Mouse (Mus musculus): Measurements from ENCODE around the gene Kcnf1. TPM values are rescaled to one million over a fixed set of nuclear protein-coding genes. Genes with fewer than 3 reads are reported as not detected.

Kcnf1 gene
- polyA plus RNA-seq (2016; fragmentation: Nextera tagmentation; extraction: Ambion mirVana), result 0.33 and 0.71 TPM in 2 replicates

DNA sequence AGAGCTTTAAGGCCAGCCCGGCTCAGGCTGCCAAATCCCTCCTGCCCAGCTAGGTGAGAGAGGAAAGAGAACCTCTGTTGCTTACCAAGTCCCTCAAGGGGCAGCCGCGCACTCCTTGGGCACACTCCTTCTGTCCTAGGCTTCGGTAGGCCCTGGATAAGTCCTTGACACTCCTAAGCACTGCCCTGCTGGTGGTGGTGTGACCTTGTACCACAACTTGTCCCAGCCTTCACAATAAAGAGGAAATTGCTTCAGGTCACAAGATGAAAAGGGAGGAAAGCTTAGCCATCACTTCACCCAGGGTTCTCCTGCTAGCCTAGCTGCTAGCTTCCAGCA is at the start of gene Kcnf1:
Gene Kcnf1 (minus strand): TSS at position 132 of the 336 bp plus-strand sequence.
- WGBS, result 13% methylated on average over 4 of the region's 4 CpGs
- no peak for DNase-seq (ENCODE audit: low spot score)
- Histone ChIP-seq H3K4me3 (peak within 1 kb of the TSS; percentile 63), H3K27me3 (ENCODE audit: low read depth, poor library complexity, severe bottlenecking) (peaks cover 55% of the 10 kb centered on the region), H3K4me1 (peaks cover 19% of the 10 kb centered on the region), H3K36me3 (no peaks in the 10 kb centered on the region), H3K9me3 (replicated peaks) (no peaks in the 10 kb centered on the region), H3K27ac (replicated peaks) (peak within 1 kb of the TSS; percentile 67)

DNA sequence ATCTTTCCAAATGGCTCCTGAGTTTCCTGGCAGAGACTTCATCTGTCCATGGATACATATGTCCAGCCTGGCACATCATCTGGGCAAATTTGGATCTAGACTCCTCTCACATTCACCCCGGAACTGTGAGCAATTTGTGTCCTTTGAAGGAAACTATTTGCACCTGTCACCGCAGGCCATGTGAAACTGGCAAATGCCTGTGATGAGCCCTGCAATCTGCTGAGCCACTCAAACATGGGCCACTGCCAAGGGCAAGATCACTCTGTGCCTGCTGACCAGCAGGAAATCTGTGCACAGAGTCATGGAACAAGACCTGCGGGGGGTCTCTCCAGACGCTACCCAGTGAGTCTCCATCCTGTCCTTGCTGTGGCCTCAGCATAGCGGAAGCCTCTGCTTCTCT is 48.3 kb upstream of the Kcnf1 start:
- Histone ChIP-seq H3K36me3 (no peaks in the 10 kb centered on the region), H3K4me3 (no peak overlapping the region), H3K4me1 (no peaks in the 10 kb centered on the region), H3K9me3 (replicated peaks) (no peaks in the 10 kb centered on the region), H3K27me3 (ENCODE audit: low read depth, poor library complexity, severe bottlenecking) (no peaks in the 10 kb centered on the region), H3K27ac (replicated peaks) (no peak overlapping the region)
- DNase-seq (ENCODE audit: low spot score), result no peak
- 84% methylated on average over 5 of the region's 5 CpGs for WGBS

DNA sequence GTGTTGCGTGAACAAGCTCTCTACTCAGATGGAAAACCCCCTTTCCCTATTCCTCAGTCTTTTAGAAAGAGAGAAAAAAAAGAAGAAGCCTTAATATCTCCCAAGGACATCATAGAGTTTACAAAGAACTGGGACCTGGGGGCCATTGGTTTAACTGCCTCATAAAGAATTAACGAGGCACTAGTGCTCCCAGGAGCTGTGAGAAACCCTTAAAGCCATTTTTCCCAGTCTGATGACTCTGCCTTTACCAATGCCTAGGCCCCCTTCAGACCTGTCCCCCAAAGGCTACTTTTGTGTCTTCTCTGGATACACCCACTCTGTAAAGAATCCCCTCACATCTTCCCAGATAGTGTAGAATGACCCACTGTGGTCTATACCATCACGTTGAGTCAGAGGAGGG is 46.4 kb upstream of the Kcnf1 start:
- DNase-seq (ENCODE audit: low spot score), result no peak
- no peak overlapping the region for H3K4me3 ChIP-seq
- 0 out of 2 replicates have a peak, but pooled peaks cover 3% of the 10 kb centered on the region for H3K4me1 ChIP-seq
- no peak overlapping the region for H3K27ac ChIP-seq (replicated peaks)
- H3K27me3 ChIP-seq (ENCODE audit: low read depth, poor library complexity, severe bottlenecking), result no peaks in the 10 kb centered on the region
- 69% methylated on average over 3 of the region's 3 CpGs for WGBS
- H3K9me3 ChIP-seq (replicated peaks), result no peaks in the 10 kb centered on the region
- no peaks in the 10 kb centered on the region for H3K36me3 ChIP-seq

- DNase-seq (ENCODE audit: low spot score), result peak; percentile 22
- 50% methylated on average over 5 of the region's 5 CpGs for whole genome bisulfite sequencing
- Histone ChIP-seq H3K4me1 (0 out of 2 replicates have a peak, but pooled peaks cover 6% of the 10 kb centered on the region), H3K27me3 (ENCODE audit: low read depth, poor library complexity, severe bottlenecking) (no peaks in the 10 kb centered on the region), H3K4me3 (no peak overlapping the region), H3K27ac (replicated peaks) (no peak overlapping the region), H3K36me3 (no peaks in the 10 kb centered on the region), H3K9me3 (replicated peaks) (no peaks in the 10 kb centered on the region)
These were observed 45.3 kb upstream of the Kcnf1 start for GRCm38 (mm10) chr12:17221891-17222428.

DNA sequence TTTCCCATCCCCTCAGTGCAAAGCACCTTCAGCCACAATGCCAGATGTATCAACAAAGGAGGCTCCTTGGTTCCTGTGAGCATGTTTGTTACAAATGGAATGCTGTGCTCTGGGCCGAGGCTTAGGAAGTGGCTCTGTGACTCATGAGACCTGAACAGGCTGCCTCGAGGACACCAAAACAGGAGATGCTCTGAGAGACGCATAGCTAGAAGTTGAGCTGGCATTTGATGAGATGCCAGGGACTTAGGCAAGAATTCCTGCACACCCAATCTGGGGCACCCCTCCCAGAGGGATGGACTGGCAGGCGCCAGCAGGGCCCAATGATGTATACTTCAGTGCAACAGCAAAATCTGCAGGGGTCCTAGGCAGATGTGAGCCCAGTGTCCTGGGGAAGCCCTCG is 43.9 kb upstream of the Kcnf1 start:
- no peak for DNase-seq (ENCODE audit: low spot score)
- WGBS, result 80% methylated on average over 5 of the region's 5 CpGs
- H3K36me3 ChIP-seq, result no peaks in the 10 kb centered on the region

DNA sequence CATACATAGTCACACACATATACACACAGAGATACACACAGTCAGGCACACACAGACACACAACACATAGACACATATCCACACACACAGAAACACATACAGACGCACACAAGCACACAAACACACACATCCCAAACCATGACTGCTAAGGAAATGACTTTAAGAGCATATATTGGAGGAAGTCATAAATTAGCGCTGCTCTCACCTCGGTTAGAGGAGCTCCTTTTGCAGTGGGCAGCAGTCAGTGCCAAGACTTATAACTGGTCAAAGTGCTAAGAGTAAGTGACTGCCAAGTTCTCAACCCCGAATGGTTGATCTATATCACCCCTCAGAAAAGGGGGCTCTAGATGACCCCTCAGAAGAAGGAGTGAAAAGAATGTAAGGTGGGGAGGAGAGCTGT is 42.4 kb upstream of the Kcnf1 start:
- H3K27ac ChIP-seq (replicated peaks), result no peak overlapping the region
- H3K4me1 ChIP-seq, result 0 out of 2 replicates have a peak, but pooled peaks cover 6% of the 10 kb centered on the region
- H3K36me3 ChIP-seq, result no peaks in the 10 kb centered on the region
- no peaks in the 10 kb centered on the region for H3K27me3 ChIP-seq (ENCODE audit: low read depth, poor library complexity, severe bottlenecking)
- WGBS, result 86% methylated on average over 4 of the region's 4 CpGs
- H3K4me3 ChIP-seq, result no peak overlapping the region
- H3K9me3 ChIP-seq (replicated peaks), result no peaks in the 10 kb centered on the region; the same call in 1 of the 2 replicates
- no peak for DNase-seq (ENCODE audit: low spot score)

More for the DNA sequence above, 43.9 kb upstream of the Kcnf1 start:
- Histone ChIP-seq H3K27ac (replicated peaks) (no peak overlapping the region), H3K9me3 (replicated peaks) (no peaks in the 10 kb centered on the region), H3K4me3 (no peak overlapping the region), H3K27me3 (ENCODE audit: low read depth, poor library complexity, severe bottlenecking) (no peaks in the 10 kb centered on the region), H3K4me1 (0 out of 2 replicates have a peak, but pooled peaks cover 6% of the 10 kb centered on the region)

DNA sequence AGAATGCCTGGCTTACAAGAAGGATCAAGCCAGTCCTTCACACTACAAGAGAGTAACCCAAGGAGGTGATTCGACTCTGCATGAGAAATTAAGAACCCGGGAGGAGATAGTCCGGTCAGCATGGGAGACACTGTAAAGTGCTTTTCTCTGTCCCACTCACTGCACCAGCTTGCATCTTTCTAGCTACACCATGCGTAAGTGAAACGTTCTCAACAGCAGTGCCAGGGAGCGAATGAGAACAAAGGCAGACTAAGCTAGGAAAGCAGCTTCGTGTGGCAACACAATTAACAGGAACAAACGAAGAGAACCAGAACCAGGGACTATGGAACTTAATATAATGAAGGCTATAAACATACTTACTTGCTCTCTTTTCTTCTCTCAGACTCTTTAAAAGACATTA is 41.7 kb upstream of the Kcnf1 start:
- no peak for DNase-seq (ENCODE audit: low spot score)
- 63% methylated on average over 8 of the region's 8 CpGs for WGBS
- no peaks in the 10 kb centered on the region; the same call in 1 of the 2 replicates for H3K9me3 ChIP-seq (replicated peaks)

DNA sequence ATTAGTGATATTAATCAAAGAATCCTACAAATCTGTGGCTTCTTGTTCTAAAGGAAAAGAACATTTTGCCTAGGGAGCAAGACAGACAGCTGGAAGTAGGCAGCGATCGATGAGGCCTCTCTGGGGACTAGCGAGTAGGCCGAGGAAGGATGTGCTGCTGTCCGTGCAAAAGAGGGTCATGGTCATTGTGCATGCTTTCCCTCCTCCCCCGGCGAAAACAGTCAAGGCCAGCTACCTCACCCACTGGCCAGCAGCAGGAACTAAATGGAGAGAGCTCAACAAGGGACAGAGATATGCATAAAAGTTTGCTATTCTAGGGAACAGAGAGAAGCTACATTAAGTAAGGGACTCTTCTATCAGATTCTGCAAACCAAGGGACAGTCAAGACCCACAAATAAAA is 39.1 kb upstream of the Kcnf1 start:
- no peak for DNase-seq (ENCODE audit: low spot score)
- Histone ChIP-seq H3K9me3 (replicated peaks) (no peaks in the 10 kb centered on the region; the same call in 1 of the 2 replicates), H3K4me3 (no peak overlapping the region), H3K4me1 (0 out of 2 replicates have a peak, but pooled peaks cover 6% of the 10 kb centered on the region), H3K27me3 (ENCODE audit: low read depth, poor library complexity, severe bottlenecking) (no peaks in the 10 kb centered on the region), H3K36me3 (no peaks in the 10 kb centered on the region), H3K27ac (replicated peaks) (no peak overlapping the region)
- 93% methylated on average over 7 of the region's 7 CpGs for WGBS

More for the DNA sequence above, 41.7 kb upstream of the Kcnf1 start:
- no peaks in the 10 kb centered on the region for H3K36me3 ChIP-seq
- H3K27me3 ChIP-seq (ENCODE audit: low read depth, poor library complexity, severe bottlenecking), result no peaks in the 10 kb centered on the region
- no peak overlapping the region for H3K4me3 ChIP-seq
- 0 out of 2 replicates have a peak, but pooled peaks cover 6% of the 10 kb centered on the region for H3K4me1 ChIP-seq
- H3K27ac ChIP-seq (replicated peaks), result no peak overlapping the region

DNA sequence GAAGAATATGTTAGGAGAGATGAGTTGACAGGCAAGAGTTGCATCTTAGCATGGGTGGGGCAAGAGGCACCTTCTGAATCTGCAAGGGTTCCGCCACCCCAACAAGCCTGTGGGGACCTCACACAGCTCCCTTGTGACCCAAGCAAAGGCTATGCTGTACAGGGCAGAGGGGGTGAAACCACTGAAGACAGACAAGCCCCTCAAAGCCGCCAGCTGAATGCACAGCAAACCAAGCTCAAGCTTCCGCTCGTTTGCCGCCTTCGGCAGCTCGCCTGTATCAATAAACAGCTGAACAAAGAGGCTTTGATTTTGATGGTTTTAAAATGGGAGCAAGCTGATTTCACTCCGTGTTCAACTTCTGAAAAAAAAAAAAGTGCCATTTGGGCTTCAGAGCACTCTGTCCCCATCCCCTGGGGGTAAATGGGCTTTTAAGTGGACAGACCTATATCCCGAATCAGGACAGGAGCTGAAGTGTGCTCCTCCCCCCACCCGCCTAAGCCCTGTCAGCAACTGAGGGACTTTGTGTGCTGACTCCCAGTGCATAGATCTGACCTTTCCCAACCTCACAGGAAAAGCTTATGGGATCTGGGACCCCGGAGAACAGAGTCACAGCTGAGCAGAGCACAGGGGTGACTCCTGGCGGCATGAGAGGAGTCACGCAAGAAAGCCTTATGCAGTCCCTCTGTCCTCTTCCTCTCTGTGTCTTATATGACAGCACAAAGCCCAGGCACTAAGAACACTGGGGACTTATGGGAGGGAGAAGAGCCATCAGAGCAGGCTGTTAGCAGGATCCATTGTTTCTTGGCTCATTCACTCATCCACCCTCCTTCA is 26.0 kb upstream of the Kcnf1 start:
- Histone ChIP-seq H3K36me3 (no peaks in the 10 kb centered on the region), H3K4me1 (peaks cover 10% of the 10 kb centered on the region), H3K4me3 (no peak overlapping the region), H3K27ac (replicated peaks) (peak overlapping the region; percentile 58), H3K27me3 (ENCODE audit: low read depth, poor library complexity, severe bottlenecking) (no peaks in the 10 kb centered on the region), H3K9me3 (replicated peaks) (no peaks in the 10 kb centered on the region)
- 53% methylated on average over 13 of the region's 13 CpGs for WGBS
- peak; percentile 24 for DNase-seq (ENCODE audit: low spot score)

- H3K27me3 ChIP-seq (ENCODE audit: low read depth, poor library complexity, severe bottlenecking), result no peaks in the 10 kb centered on the region
- 95% methylated on average over 5 of the region's 5 CpGs for WGBS
- no peak for DNase-seq (ENCODE audit: low spot score)
- no peak overlapping the region for H3K27ac ChIP-seq (replicated peaks)
- no peaks in the 10 kb centered on the region for H3K9me3 ChIP-seq (replicated peaks)
- no peaks in the 10 kb centered on the region for H3K36me3 ChIP-seq
- H3K4me1 ChIP-seq, result peaks cover 10% of the 10 kb centered on the region
- no peak overlapping the region for H3K4me3 ChIP-seq
These were observed 21.9 kb upstream of the Kcnf1 start for GRCm38 (mm10) chr12:17198621-17199020.

DNA sequence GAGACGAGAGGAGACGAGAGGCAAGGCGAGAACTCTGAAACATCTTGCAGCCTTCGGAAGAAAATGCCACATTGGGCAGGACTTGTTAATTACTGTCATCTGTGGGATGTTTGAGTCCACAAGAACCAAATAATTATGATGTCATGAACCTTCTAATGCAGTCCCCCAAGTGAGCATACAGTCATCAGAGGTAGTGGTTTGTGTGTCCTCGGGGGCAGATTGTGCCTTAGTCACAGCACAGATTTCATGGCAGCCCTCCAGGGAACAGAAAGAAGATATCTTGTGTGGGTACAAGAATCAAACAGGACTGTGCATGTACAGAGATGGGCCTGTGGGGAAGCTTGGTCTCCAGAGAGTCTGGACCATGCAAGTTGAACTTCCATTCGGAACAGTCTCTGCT is 17.5 kb upstream of the Kcnf1 start:
- Histone ChIP-seq H3K27me3 (ENCODE audit: low read depth, poor library complexity, severe bottlenecking) (no peaks in the 10 kb centered on the region), H3K4me1 (no peaks in the 10 kb centered on the region), H3K27ac (replicated peaks) (no peak overlapping the region), H3K36me3 (no peaks in the 10 kb centered on the region), H3K4me3 (no peak overlapping the region), H3K9me3 (replicated peaks) (no peaks in the 10 kb centered on the region)
- DNase-seq (ENCODE audit: low spot score), result no peak
- 95% methylated on average over 6 of the region's 6 CpGs for WGBS

DNA sequence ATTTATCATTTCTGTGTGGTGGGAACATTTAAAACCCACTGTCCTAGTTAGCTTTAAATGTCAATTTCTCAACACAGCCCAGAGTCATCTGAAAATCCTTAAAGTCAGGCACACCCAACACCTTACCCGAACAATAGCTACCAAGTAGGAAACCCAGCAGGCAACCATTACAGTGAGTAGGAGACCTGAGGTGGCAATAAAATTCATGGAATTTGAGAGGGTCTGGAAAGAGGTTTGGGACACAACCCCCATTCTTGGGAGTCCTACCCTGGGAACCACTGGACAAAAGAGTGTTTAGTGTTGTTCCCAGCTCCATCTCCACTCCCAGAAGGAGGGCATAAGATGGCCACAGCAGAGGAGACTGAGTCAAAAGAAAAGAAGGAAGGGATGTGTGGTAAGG is 16.6 kb upstream of the Kcnf1 start:
- DNase-seq (ENCODE audit: low spot score), result no peak
- H3K27ac ChIP-seq (replicated peaks), result no peak overlapping the region
- H3K36me3 ChIP-seq, result no peaks in the 10 kb centered on the region
- 95% methylated on average over 1 of the region's 1 CpGs for WGBS
- no peaks in the 10 kb centered on the region for H3K4me1 ChIP-seq
- no peaks in the 10 kb centered on the region for H3K27me3 ChIP-seq (ENCODE audit: low read depth, poor library complexity, severe bottlenecking)
- H3K9me3 ChIP-seq (replicated peaks), result no peaks in the 10 kb centered on the region
- H3K4me3 ChIP-seq, result no peak overlapping the region

- Histone ChIP-seq H3K27me3 (ENCODE audit: low read depth, poor library complexity, severe bottlenecking) (no peaks in the 10 kb centered on the region), H3K4me1 (no peaks in the 10 kb centered on the region), H3K36me3 (no peaks in the 10 kb centered on the region), H3K4me3 (no peak overlapping the region), H3K9me3 (replicated peaks) (no peaks in the 10 kb centered on the region), H3K27ac (replicated peaks) (no peak overlapping the region)
- 93% methylated on average over 2 of the region's 2 CpGs for WGBS
- DNase-seq (ENCODE audit: low spot score), result no peak
These were observed 16.2 kb upstream of the Kcnf1 start for GRCm38 (mm10) chr12:17192887-17193286.

Measured in midbrain, embryonic 10.5 days (tissue).